Mouse (Mus musculus) midbrain, embryonic 13.5 days (tissue): Measurements from ENCODE around the gene Pecam1. TPM values are rescaled to one million over a fixed set of nuclear protein-coding genes. Genes with fewer than 3 reads are reported as not detected.

Source experiments
- ATAC-seq: fragments of 200-750 bp; cut with Nextera tagmentation; 2 replicates; pipeline ENCODE4 v1.8.0; 2017; ENCODE audit warnings: mild to moderate bottlenecking, moderate TSS enrichment, moderate library complexity
- H3K27ac ChIP-seq: fragments of 300-500 bp; sonication (generic); 2 replicates; pipeline ENCODE4 v1.5.1; 2015; ENCODE audit warnings: inconsistent platforms, mild to moderate bottlenecking, moderate library complexity
- H3K27me3 ChIP-seq: fragments of 300-500 bp; sonication (generic); 2 replicates; pipeline ENCODE4 v1.6.1; 2015; ENCODE audit warnings: mild to moderate bottlenecking, inconsistent platforms
- H3K36me3 ChIP-seq: fragments of 300-500 bp; sonication (generic); 2 replicates; pipeline ENCODE4 v1.6.1; 2015; ENCODE audit warnings: mild to moderate bottlenecking, inconsistent platforms
- H3K4me1 ChIP-seq: fragments of 300-500 bp; sonication (generic); replicated peaks from 2 replicates; pipeline ENCODE4 v1.6.1; 2015; ENCODE audit warnings: inconsistent platforms
- H3K4me2 ChIP-seq: fragments of 300-500 bp; sonication (generic); replicated peaks from 2 replicates; pipeline ENCODE4 v1.6.1; 2015; ENCODE audit warnings: moderate library complexity, mild to moderate bottlenecking, inconsistent platforms
- H3K4me3 ChIP-seq: fragments of 300-500 bp; sonication (generic); replicated peaks from 2 replicates; pipeline ENCODE4 v1.5.1; 2015; ENCODE audit warnings: mild to moderate bottlenecking, inconsistent platforms
- H3K9ac ChIP-seq: fragments of 300-500 bp; sonication (generic); replicated peaks from 2 replicates; pipeline ENCODE4 v1.6.1; 2015; ENCODE audit warnings: mild to moderate bottlenecking, inconsistent platforms
- H3K9me3 ChIP-seq: fragments of 300-500 bp; sonication (generic); 2 replicates; pipeline ENCODE4 v1.6.1; 2016; ENCODE audit warnings: mild to moderate bottlenecking, inconsistent platforms
- WGBS: fragments of 180-500 bp; shearing (Covaris S2); methylation state at CpG from one replicate; pipeline ENCODE4 v1.1.7; 2015; 5-methylcytosine and 5-hydroxymethylcytosine counted together
- polyA plus RNA-seq: library from polyadenylated mRNA; unstranded; fragments of >200 nt; fragmentation: Nextera tagmentation; extraction: Ambion mirVana; gene quantifications from 2 replicates; pipeline ENCODE4 v1.2.1, GENCODE M21; 2015

The Pecam1 gene
- polyA plus RNA-seq, 1 experiment from 2014 or later = 15.8 TPM

GRCm38 (mm10) chr11:106703931-106704330, 46.5 kb downstream of the Pecam1 start:
- H3K9me3 ChIP-seq = no peaks in the 10 kb centered on the region
- no peak overlapping the region for H3K4me3 ChIP-seq
- no peak for ATAC-seq
- no peak overlapping the region for H3K27ac ChIP-seq
- no peaks in the 10 kb centered on the region for H3K4me1 ChIP-seq
- H3K36me3 ChIP-seq = no peaks in the 10 kb centered on the region
- no peaks in the 10 kb centered on the region for H3K27me3 ChIP-seq
- WGBS = 90% methylated on average over 7 of the region's 7 CpGs
- H3K4me2 ChIP-seq = no peak overlapping the region
- no peak overlapping the region for H3K9ac ChIP-seq

- ATAC-seq = no peak
- H3K4me2 ChIP-seq = no peak overlapping the region
- WGBS = 81% methylated on average over 3 of the region's 3 CpGs
Measured at GRCm38 (mm10) chr11:106702584-106702983, 47.8 kb downstream of the Pecam1 start.

GRCm38 (mm10) chr11:106701589-106701988, 48.8 kb downstream of the Pecam1 start:
- Histone ChIP-seq H3K27ac (no peak overlapping the region), H3K36me3 (no peaks in the 10 kb centered on the region), H3K27me3 (no peaks in the 10 kb centered on the region), H3K9ac (no peak overlapping the region), H3K9me3 (no peaks in the 10 kb centered on the region), H3K4me1 (no peaks in the 10 kb centered on the region), H3K4me2 (no peak overlapping the region), H3K4me3 (no peak overlapping the region)
- no peak for ATAC-seq
- 63% methylated on average over 9 of the region's 9 CpGs for WGBS

More at GRCm38 (mm10) chr11:106702584-106702983, 47.8 kb downstream of the Pecam1 start:
- no peak overlapping the region for H3K9ac ChIP-seq
- no peak overlapping the region for H3K27ac ChIP-seq
- H3K4me3 ChIP-seq = no peak overlapping the region
- H3K27me3 ChIP-seq = no peaks in the 10 kb centered on the region
- no peaks in the 10 kb centered on the region for H3K4me1 ChIP-seq
- H3K9me3 ChIP-seq = no peaks in the 10 kb centered on the region
- H3K36me3 ChIP-seq = no peaks in the 10 kb centered on the region

- 96% methylated on average over 9 of the region's 9 CpGs for WGBS
- no peak overlapping the region for H3K27ac ChIP-seq
- no peaks in the 10 kb centered on the region for H3K9me3 ChIP-seq
- no peaks in the 10 kb centered on the region for H3K36me3 ChIP-seq
- ATAC-seq = no peak
- no peaks in the 10 kb centered on the region for H3K27me3 ChIP-seq
- no peak overlapping the region for H3K9ac ChIP-seq
- no peak overlapping the region for H3K4me3 ChIP-seq
- no peak overlapping the region for H3K4me2 ChIP-seq
- H3K4me1 ChIP-seq = no peaks in the 10 kb centered on the region
Measured at GRCm38 (mm10) chr11:106699083-106699482, 51.3 kb downstream of the Pecam1 start.

GRCm38 (mm10) chr11:106698289-106698688, 52.1 kb downstream of the Pecam1 start:
- no peaks in the 10 kb centered on the region for H3K9me3 ChIP-seq
- no peak for ATAC-seq
- H3K27ac ChIP-seq = no peak overlapping the region
- no peak overlapping the region for H3K4me3 ChIP-seq
- H3K4me1 ChIP-seq = no peaks in the 10 kb centered on the region
- no peak overlapping the region for H3K4me2 ChIP-seq
- no peaks in the 10 kb centered on the region for H3K27me3 ChIP-seq
- no peak overlapping the region for H3K9ac ChIP-seq
- H3K36me3 ChIP-seq = no peaks in the 10 kb centered on the region
- WGBS = 94% methylated on average over 6 of the region's 6 CpGs

- Histone ChIP-seq H3K36me3 (no peaks in the 10 kb centered on the region), H3K4me2 (no peak overlapping the region), H3K9me3 (no peaks in the 10 kb centered on the region), H3K4me3 (no peak overlapping the region), H3K27ac (no peak overlapping the region), H3K9ac (no peak overlapping the region), H3K27me3 (no peaks in the 10 kb centered on the region), H3K4me1 (no peaks in the 10 kb centered on the region)
- 98% methylated on average over 3 of the region's 3 CpGs for WGBS
- no peak for ATAC-seq
Measured at GRCm38 (mm10) chr11:106695917-106696316, 54.5 kb downstream of the Pecam1 start.

- no peak overlapping the region for H3K9ac ChIP-seq
- ATAC-seq = no peak
- H3K4me2 ChIP-seq = no peak overlapping the region
- no peaks in the 10 kb centered on the region for H3K4me1 ChIP-seq
- H3K27me3 ChIP-seq = no peaks in the 10 kb centered on the region
- H3K9me3 ChIP-seq = no peaks in the 10 kb centered on the region
- H3K4me3 ChIP-seq = no peak overlapping the region
- WGBS = 84% methylated on average over 4 of the region's 4 CpGs
- H3K27ac ChIP-seq = no peak overlapping the region
- H3K36me3 ChIP-seq = no peaks in the 10 kb centered on the region
Measured at GRCm38 (mm10) chr11:106692890-106693289, 57.5 kb downstream of the Pecam1 start.

GRCm38 (mm10) chr11:106688375-106688774, 62.1 kb downstream of the Pecam1 start:
- no peak overlapping the region for H3K4me3 ChIP-seq
- H3K4me2 ChIP-seq = no peak overlapping the region
- no peaks in the 10 kb centered on the region for H3K27me3 ChIP-seq
- no peak for ATAC-seq
- H3K27ac ChIP-seq = no peak overlapping the region
- no peaks in the 10 kb centered on the region for H3K4me1 ChIP-seq
- 88% methylated on average over 5 of the region's 5 CpGs for WGBS
- no peak overlapping the region for H3K9ac ChIP-seq
- H3K9me3 ChIP-seq = no peaks in the 10 kb centered on the region
- no peaks in the 10 kb centered on the region for H3K36me3 ChIP-seq

- Histone ChIP-seq H3K36me3 (no peaks in the 10 kb centered on the region), H3K4me1 (no peaks in the 10 kb centered on the region), H3K9ac (no peak overlapping the region), H3K4me2 (no peak overlapping the region), H3K9me3 (no peaks in the 10 kb centered on the region), H3K27ac (no peak overlapping the region), H3K27me3 (no peaks in the 10 kb centered on the region), H3K4me3 (no peak overlapping the region)
- 91% methylated on average over 9 of the region's 9 CpGs for WGBS
- no peak for ATAC-seq
Measured at GRCm38 (mm10) chr11:106687293-106687692, 63.1 kb downstream of the Pecam1 start.

GRCm38 (mm10) chr11:106684027-106684426, 66.4 kb downstream of the Pecam1 start:
- Histone ChIP-seq H3K4me3 (no peak overlapping the region), H3K36me3 (no peaks in the 10 kb centered on the region), H3K27me3 (no peaks in the 10 kb centered on the region), H3K9me3 (no peaks in the 10 kb centered on the region), H3K9ac (no peak overlapping the region), H3K4me2 (no peak overlapping the region), H3K27ac (no peak overlapping the region), H3K4me1 (no peaks in the 10 kb centered on the region)
- ATAC-seq = no peak
- WGBS = 97% methylated on average over 8 of the region's 8 CpGs

GRCm38 (mm10) chr11:106683345-106683744, 67.1 kb downstream of the Pecam1 start:
- H3K36me3 ChIP-seq = no peaks in the 10 kb centered on the region
- H3K4me3 ChIP-seq = no peak overlapping the region
- WGBS = 87% methylated on average over 3 of the region's 3 CpGs
- no peaks in the 10 kb centered on the region for H3K4me1 ChIP-seq
- H3K27me3 ChIP-seq = no peaks in the 10 kb centered on the region
- ATAC-seq = no peak
- H3K9ac ChIP-seq = no peak overlapping the region
- no peak overlapping the region for H3K4me2 ChIP-seq
- no peaks in the 10 kb centered on the region for H3K9me3 ChIP-seq
- no peak overlapping the region for H3K27ac ChIP-seq

- H3K4me2 ChIP-seq = no peak overlapping the region
- H3K4me1 ChIP-seq = no peaks in the 10 kb centered on the region
- H3K9me3 ChIP-seq = no peaks in the 10 kb centered on the region
- no peak overlapping the region for H3K9ac ChIP-seq
- no peak overlapping the region for H3K4me3 ChIP-seq
- no peak for ATAC-seq
- WGBS = 92% methylated on average over 6 of the region's 6 CpGs
- H3K36me3 ChIP-seq = no peaks in the 10 kb centered on the region
- no peaks in the 10 kb centered on the region for H3K27me3 ChIP-seq
- no peak overlapping the region for H3K27ac ChIP-seq
Measured at GRCm38 (mm10) chr11:106681138-106681537, 69.3 kb downstream of the Pecam1 start.

GRCm38 (mm10) chr11:106679874-106680273, 70.6 kb downstream of the Pecam1 start:
- ATAC-seq = no peak
- Histone ChIP-seq H3K27ac (no peak overlapping the region), H3K4me3 (no peak overlapping the region), H3K36me3 (no peaks in the 10 kb centered on the region), H3K4me1 (peaks cover 7% of the 10 kb centered on the region), H3K9me3 (no peaks in the 10 kb centered on the region), H3K9ac (no peak overlapping the region), H3K27me3 (no peaks in the 10 kb centered on the region), H3K4me2 (no peak overlapping the region)
- 64% methylated on average over 6 of the region's 6 CpGs for whole genome bisulfite sequencing
